Mouse (Mus musculus) midbrain, postnatal 0 days (tissue): Measurements from ENCODE around the gene Rpgr. TPM values are rescaled to one million over a fixed set of nuclear protein-coding genes. Genes with fewer than 3 reads are reported as not detected.

Experiments used
- ATAC-seq: fragments of 200-750 bp; cut with Nextera tagmentation; 2 replicates; pipeline ENCODE4 v1.8.0; 2017; ENCODE audit warnings: moderate number of reproducible peaks, mild to moderate bottlenecking, moderate TSS enrichment, moderate library complexity; ENCODE audit not compliant: low FRiP score
- DNase-seq: peaks from one replicate; pipeline ENCODE4 v3.0.0-alpha.2; 2015; ENCODE audit warnings: low spot score
- H3K27ac ChIP-seq: fragments of 300-500 bp; sonication (generic); 2 replicates; pipeline ENCODE4 v1.5.1; 2014; ENCODE audit warnings: low read depth, mild to moderate bottlenecking, low read length, mixed read lengths
- H3K27me3 ChIP-seq: fragments of 300-500 bp; sonication (generic); 2 replicates; pipeline ENCODE4 v1.6.1; 2014; ENCODE audit warnings: low read length, control low read depth, mixed read lengths; ENCODE audit not compliant: insufficient read depth
- H3K36me3 ChIP-seq: fragments of 300-500 bp; sonication (generic); 2 replicates; pipeline ENCODE4 v1.6.1; 2014; ENCODE audit warnings: low read length, control low read depth, mixed read lengths; ENCODE audit not compliant: insufficient read depth
- H3K4me1 ChIP-seq: fragments of 300-500 bp; sonication (generic); 2 replicates; pipeline ENCODE4 v1.6.1; 2014; ENCODE audit warnings: mild to moderate bottlenecking, control low read depth, antibody characterized with exemption, low read length, mixed read lengths; ENCODE audit not compliant: insufficient read depth
- H3K4me2 ChIP-seq: fragments of 300-500 bp; sonication (generic); 2 replicates; pipeline ENCODE4 v1.6.1; 2014; ENCODE audit warnings: low read depth, mild to moderate bottlenecking, low read length, mixed read lengths; ENCODE audit not compliant: poor library complexity, severe bottlenecking
- H3K4me3 ChIP-seq: fragments of 300-500 bp; sonication (generic); 2 replicates; pipeline ENCODE4 v1.5.1; 2014; ENCODE audit warnings: low read depth, mild to moderate bottlenecking, low read length, moderate library complexity
- H3K9ac ChIP-seq: fragments of 300-500 bp; sonication (generic); replicated peaks from 2 replicates; pipeline ENCODE4 v1.6.1; 2014; ENCODE audit warnings: mild to moderate bottlenecking, low read length, moderate library complexity, mixed read lengths; ENCODE audit not compliant: poor library complexity, severe bottlenecking
- H3K9me3 ChIP-seq: fragments of 300-500 bp; sonication (generic); 2 replicates; pipeline ENCODE4 v1.6.1; 2016; ENCODE audit warnings: low read length, control low read depth
- CTCF ChIP-seq: IDR thresholded peaks from 2 replicates; pipeline ENCODE4 v1.5.1; 2016; ENCODE audit warnings: antibody characterized with exemption, mild to moderate bottlenecking
- WGBS: fragments of 180-500 bp; shearing (Covaris S2); extraction: QIAGEN DNeasy Blood & Tissue Kit; methylation state at CpG from one replicate; pipeline ENCODE4 v1.1.7; 2014; 5-methylcytosine and 5-hydroxymethylcytosine counted together
- polyA plus RNA-seq: library from polyadenylated mRNA; unstranded; fragments of >200 nt; fragmentation: Nextera tagmentation; extraction: Ambion mirVana; gene quantifications from 2 replicates; pipeline ENCODE4 v1.2.1, GENCODE M21; 2015
- total RNA-seq: library from RNA; depleted of rRNA; stranded (reverse); fragments of >200 nt; gene quantifications from 2 replicates; pipeline ENCODE4 v1.2.3, GENCODE M21; 2014

Rpgr gene
- total and polyA plus RNA-seq, 2 experiments from 2014 or later: 22.9 to 28.4 TPM

- Histone ChIP-seq H3K9me3 (no peaks in the 10 kb centered on the region), H3K27ac (no peak overlapping the region), H3K4me2 (no peak overlapping the region), H3K4me1 (no peaks in the 10 kb centered on the region), H3K4me3 (no peak overlapping the region), H3K9ac (no peak overlapping the region), H3K27me3 (no peaks in the 10 kb centered on the region), H3K36me3 (no peaks in the 10 kb centered on the region)
- TF ChIP-seq CTCF: no peak
- no peak for ATAC-seq
- WGBS: 73% methylated on average over 5 of the region's 5 CpGs
- no peak for DNase-seq
Observed at GRCm38 (mm10) chrX:10105475-10105874, 111.2 kb downstream of the Rpgr start.

- no peaks in the 10 kb centered on the region for H3K4me1 ChIP-seq
- H3K36me3 ChIP-seq: no peaks in the 10 kb centered on the region
- no peak overlapping the region for H3K27ac ChIP-seq
- H3K9me3 ChIP-seq: no peaks in the 10 kb centered on the region
- H3K9ac ChIP-seq: no peak overlapping the region
- 88% methylated on average over 1 of the region's 1 CpGs for WGBS
- TF ChIP-seq CTCF: no peak
- H3K4me2 ChIP-seq: no peak overlapping the region
- no peaks in the 10 kb centered on the region for H3K27me3 ChIP-seq
- H3K4me3 ChIP-seq: no peak overlapping the region
- ATAC-seq: no peak
- DNase-seq: no peak
Observed at GRCm38 (mm10) chrX:10102739-10103138, 114.0 kb downstream of the Rpgr start.

- no peaks in the 10 kb centered on the region for H3K9me3 ChIP-seq
- ATAC-seq (no peak), DNase-seq (peak; percentile 33)
- H3K4me3 ChIP-seq: no peak overlapping the region
- no peaks in the 10 kb centered on the region for H3K4me1 ChIP-seq
- no peak overlapping the region for H3K4me2 ChIP-seq
- H3K36me3 ChIP-seq: no peaks in the 10 kb centered on the region
- H3K27me3 ChIP-seq: no peaks in the 10 kb centered on the region
- 67% methylated on average over 3 of the region's 3 CpGs for WGBS
- H3K9ac ChIP-seq: no peak overlapping the region
- no peak for TF ChIP-seq CTCF
- H3K27ac ChIP-seq: no peak overlapping the region
Observed at GRCm38 (mm10) chrX:10095797-10096196, 120.9 kb downstream of the Rpgr start.

- WGBS: 62% methylated on average over 3 of the region's 3 CpGs
- Histone ChIP-seq H3K4me2 (no peak overlapping the region), H3K4me1 (no peaks in the 10 kb centered on the region), H3K9ac (no peak overlapping the region), H3K27me3 (no peaks in the 10 kb centered on the region), H3K4me3 (no peak overlapping the region), H3K27ac (no peak overlapping the region), H3K9me3 (no peaks in the 10 kb centered on the region), H3K36me3 (no peaks in the 10 kb centered on the region)
- DNase-seq (no peak), ATAC-seq (no peak)
- no peak for TF ChIP-seq CTCF
Observed at GRCm38 (mm10) chrX:10080385-10080784, 136.3 kb downstream of the Rpgr start.

- no peak overlapping the region for H3K4me3 ChIP-seq
- no peak overlapping the region for H3K9ac ChIP-seq
- H3K36me3 ChIP-seq: no peaks in the 10 kb centered on the region
- no peaks in the 10 kb centered on the region for H3K4me1 ChIP-seq
- no peak overlapping the region for H3K27ac ChIP-seq
- H3K27me3 ChIP-seq: no peaks in the 10 kb centered on the region
- 43% methylated on average over 1 of the region's 1 CpGs for WGBS
- H3K4me2 ChIP-seq: no peak overlapping the region
- no peak for TF ChIP-seq CTCF
- no peak for ATAC-seq
- no peaks in the 10 kb centered on the region for H3K9me3 ChIP-seq
- DNase-seq: no peak
Observed at GRCm38 (mm10) chrX:10079981-10080380, 136.7 kb downstream of the Rpgr start.

GRCm38 (mm10) chrX:10073966-10074365 is 142.8 kb downstream of the Rpgr start:
- ATAC-seq (no peak), DNase-seq (no peak)
- 86% methylated on average over 3 of the region's 3 CpGs for WGBS
- no peaks in the 10 kb centered on the region for H3K9me3 ChIP-seq
- no peaks in the 10 kb centered on the region for H3K27me3 ChIP-seq
- H3K4me3 ChIP-seq: no peak overlapping the region
- no peaks in the 10 kb centered on the region for H3K36me3 ChIP-seq
- TF ChIP-seq CTCF: no peak
- no peak overlapping the region for H3K27ac ChIP-seq
- H3K4me1 ChIP-seq: no peaks in the 10 kb centered on the region
- H3K9ac ChIP-seq: no peak overlapping the region
- H3K4me2 ChIP-seq: no peak overlapping the region
